Mouse (Mus musculus): ENCODE measurements around the gene Tmem231.

Tmem231 gene

GRCm38 (mm10) chr8:111905500-111906121 is 28.1 kb downstream of the Tmem231 start:
- peak; percentile 17 for DNase-seq (ENCODE audit: low spot score)

DNA sequence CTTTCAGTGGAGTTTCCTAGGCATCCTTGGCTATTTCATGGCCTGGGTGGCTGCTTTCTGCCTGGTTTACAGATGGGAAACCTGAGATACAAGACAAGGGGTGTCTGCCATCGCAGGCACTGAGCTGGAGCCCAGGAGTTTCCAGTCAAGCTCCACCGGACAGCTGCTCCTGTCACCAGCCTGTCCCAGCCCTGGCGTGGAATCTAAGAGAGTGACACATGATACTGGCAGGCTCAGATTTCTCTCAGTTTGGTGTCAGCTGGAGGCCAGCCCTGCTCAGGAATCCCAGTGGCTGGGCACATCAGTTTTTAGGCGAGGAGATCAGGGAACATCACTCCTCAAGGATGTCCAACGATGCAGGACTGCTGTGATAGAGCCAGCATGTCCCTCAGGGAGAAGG is 31.6 kb downstream of the Tmem231 start:
- no peak for DNase-seq (ENCODE audit: low spot score)

DNA sequence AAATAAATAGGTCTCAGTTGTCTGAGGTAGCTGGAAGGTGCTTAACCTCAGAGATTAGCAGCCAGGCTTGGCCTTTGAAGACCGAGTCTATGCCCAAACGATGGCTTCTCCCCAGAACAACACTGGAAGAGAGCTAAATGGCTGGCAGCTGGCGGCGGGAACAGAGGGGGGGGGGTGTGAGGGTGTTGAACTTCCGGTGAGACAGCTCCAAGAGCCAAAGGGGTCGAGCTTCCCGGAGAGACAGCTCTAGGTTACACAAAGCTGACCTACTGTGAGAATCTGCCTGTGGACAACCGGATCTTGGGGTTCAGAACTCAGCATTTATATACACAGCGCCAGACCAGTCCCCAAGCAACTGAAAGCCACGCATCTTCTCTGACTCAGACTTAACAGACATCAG is 35.1 kb downstream of the Tmem231 start:
- no peak for DNase-seq (ENCODE audit: low spot score)

- no peak for DNase-seq (ENCODE audit: low spot score)
Observed at GRCm38 (mm10) chr8:111894955-111895354, 38.7 kb downstream of the Tmem231 start.

- no peak for DNase-seq (ENCODE audit: low spot score)
Observed at GRCm38 (mm10) chr8:111892615-111893014, 41.1 kb downstream of the Tmem231 start.

- DNase-seq (ENCODE audit: low spot score), result no peak
Observed at GRCm38 (mm10) chr8:111891983-111892382, 41.7 kb downstream of the Tmem231 start.

DNA sequence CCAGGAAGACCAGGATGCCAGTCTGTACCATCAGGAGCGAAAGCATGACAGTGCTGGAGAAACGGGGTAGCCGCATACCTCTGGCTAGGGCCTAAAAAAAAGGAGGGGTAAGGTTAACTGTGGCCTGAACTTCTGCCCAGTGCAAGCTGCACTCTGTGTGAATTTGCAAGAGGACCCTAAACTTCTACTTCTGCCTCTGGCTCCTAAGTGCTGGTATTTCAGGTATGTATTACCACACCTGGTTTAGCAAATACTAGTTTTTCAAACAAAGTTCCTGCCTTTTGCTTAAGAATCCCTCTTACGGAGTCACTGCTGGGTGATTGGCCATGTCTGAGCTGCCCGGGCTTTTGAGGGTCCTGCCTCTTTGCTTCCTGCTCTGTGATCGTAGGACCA is 42.8 kb downstream of the Tmem231 start:
- DNase-seq (ENCODE audit: low spot score), result no peak

- no peak for DNase-seq (ENCODE audit: low spot score)
Observed at GRCm38 (mm10) chr8:111889931-111890910, 43.5 kb downstream of the Tmem231 start.

- DNase-seq (ENCODE audit: low spot score), result no peak
Observed at GRCm38 (mm10) chr8:111888091-111888650, 45.5 kb downstream of the Tmem231 start.

- DNase-seq (ENCODE audit: low spot score), result no peak
Observed at GRCm38 (mm10) chr8:111887479-111887878, 46.2 kb downstream of the Tmem231 start.

DNA sequence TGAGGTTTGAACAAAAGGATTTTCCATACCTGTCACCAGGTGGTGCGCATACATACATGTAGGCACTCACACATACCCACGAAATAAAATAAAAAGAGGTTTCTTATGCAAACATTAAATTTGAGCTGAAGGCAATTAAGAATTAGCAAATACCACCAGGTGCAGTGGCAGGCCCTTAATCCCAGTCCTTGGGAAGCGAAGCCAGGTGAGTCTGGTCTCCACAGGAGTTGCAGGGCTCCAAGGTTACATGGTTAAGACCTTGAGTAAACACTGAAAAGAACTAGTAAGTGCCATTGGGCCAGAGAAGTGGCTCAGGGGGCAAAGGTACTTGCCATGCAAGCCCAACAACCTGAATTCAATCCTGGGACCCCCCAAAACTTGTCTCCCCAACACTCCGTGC is 50.1 kb downstream of the Tmem231 start:
- DNase-seq (ENCODE audit: low spot score), result no peak

GRCm38 (mm10) chr8:111881591-111881990 is 52.1 kb downstream of the Tmem231 start:
- DNase-seq (ENCODE audit: low spot score), result peak; percentile 61

GRCm38 (mm10) chr8:111877711-111878110 is 56.0 kb downstream of the Tmem231 start:
- DNase-seq (ENCODE audit: low spot score), result no peak

- DNase-seq (ENCODE audit: low spot score), result peak; percentile 98
Observed at GRCm38 (mm10) chr8:111876355-111876948, 57.2 kb downstream of the Tmem231 start, which contains the start of gene Tmem170. Tmem170 (minus strand) TSS chr8:111876750.

DNA sequence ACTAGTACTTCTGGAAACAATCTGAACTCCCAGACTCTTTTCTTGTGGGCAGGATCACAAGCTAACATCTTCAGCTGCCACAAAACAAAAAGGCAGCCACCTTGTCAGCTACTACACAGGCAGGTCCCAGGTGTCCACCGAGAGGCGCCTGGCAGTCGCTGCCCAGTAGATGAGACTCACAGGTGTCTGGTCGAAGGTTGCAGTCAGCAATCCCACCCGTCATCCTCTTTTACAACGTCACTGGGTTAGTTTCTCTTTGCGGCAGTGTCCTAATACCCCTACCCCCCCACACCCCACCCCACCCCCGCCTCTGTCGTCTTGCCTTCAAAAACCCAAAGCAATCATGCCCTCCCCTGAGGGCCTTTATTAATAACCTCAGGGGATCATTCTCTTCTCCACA is 57.9 kb downstream of the Tmem231 start:
- DNase-seq (ENCODE audit: low spot score), result no peak

- DNase-seq (ENCODE audit: low spot score), result no peak
Observed at GRCm38 (mm10) chr8:111871278-111871677, 62.4 kb downstream of the Tmem231 start.

DNA sequence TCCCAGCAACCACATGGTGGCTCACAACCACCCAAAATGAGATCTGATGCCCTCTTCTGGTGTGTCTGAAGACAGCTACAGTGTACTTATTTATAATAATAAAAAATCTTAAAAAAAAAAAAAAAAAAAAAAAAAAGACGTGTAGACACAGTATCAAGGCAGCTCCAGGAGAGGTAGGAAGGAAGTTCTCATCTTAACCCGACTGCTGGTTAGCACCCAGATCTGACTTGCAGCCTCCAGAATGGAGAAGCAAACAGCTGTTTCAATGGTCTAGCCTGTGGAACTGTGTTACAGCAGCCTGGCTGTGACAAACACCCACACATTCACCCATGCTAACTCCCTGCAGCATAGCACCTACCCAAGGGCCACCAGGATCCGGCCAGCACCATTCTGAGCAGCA is 63.3 kb downstream of the Tmem231 start:
- DNase-seq (ENCODE audit: low spot score), result no peak

GRCm38 (mm10) chr8:111868664-111869063 is 65.0 kb downstream of the Tmem231 start:
- no peak for DNase-seq (ENCODE audit: low spot score)

DNA sequence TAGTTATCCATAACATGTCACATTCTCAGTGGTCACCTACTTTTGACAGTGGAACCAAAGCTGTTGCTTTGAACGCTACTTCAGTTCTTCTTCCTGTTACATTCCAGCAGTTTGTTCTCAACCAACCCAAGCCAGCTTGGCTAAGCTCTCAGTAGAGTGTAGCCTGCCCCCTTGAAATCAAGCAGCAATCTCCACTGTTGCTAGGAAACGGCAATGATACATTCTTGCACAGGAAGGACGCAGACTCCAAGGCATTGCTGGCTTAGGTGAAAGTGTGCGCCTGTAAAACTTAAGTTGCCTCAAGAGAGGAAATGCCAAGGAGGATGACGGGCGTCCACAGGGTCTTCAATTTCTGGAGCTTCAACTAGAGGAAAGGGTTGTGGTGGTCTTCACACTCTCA is 67.8 kb downstream of the Tmem231 start:
- DNase-seq (ENCODE audit: low spot score), result no peak

- DNase-seq (ENCODE audit: low spot score), result no peak
Observed at GRCm38 (mm10) chr8:111865130-111865852, 68.4 kb downstream of the Tmem231 start.

DNA sequence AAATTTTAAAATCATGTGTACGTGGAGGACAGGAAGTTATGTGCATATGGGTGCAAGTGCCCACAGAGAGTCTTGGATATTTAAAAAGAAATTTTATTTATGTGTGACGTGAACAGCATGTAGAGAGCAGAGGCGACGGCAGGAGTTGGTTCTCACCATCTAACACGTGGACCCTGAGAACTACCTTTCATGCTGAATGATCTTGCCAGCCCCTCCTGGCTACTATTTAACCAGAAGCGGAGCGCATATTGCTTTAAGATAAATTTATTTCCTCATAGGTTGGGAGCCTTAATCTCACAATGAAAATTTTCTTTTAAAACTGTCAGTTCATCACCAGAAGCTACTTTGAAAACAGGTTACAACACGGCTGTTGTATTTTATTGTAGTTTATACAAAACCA is 69.0 kb downstream of the Tmem231 start:
- DNase-seq (ENCODE audit: low spot score), result no peak

DNA sequence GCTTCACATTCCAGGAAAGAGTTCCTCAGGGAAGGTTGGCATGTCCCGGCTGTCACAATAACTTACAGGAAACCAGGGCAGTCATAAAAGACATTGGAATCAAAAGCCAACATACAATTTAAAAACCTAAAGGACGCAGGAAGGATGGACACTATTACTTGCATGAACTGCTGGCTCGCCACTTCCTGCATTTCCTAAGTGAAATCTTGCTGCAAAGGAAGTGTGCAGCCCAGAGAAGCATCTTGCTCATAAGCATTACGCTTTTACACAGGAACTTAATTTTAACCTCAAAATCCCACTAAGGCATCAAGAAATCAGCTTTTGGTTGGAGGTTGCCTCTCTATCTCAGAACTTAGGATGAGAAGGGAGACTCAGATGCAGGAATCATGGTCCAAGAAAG is 70.4 kb downstream of the Tmem231 start:
- DNase-seq (ENCODE audit: low spot score), result no peak

Measured in urinary bladder, postnatal 14 days (tissue).